Mouse (Mus musculus) myocyte (in vitro differentiated cells): ENCODE results near the gene Tnnt3.

Source experiments
- E2F4 ChIP-seq: IDR thresholded peaks from one replicate; pipeline ENCODE4 v1.6.1; 2011; ENCODE audit warnings: mild to moderate bottlenecking, control low read depth, moderate library complexity; ENCODE audit not compliant: insufficient read depth
- MAX ChIP-seq: IDR thresholded peaks from one replicate; pipeline ENCODE4 v1.6.1; 2011; ENCODE audit warnings: low read depth, mild to moderate bottlenecking, control low read depth
- POLR2A ChIP-seq: IDR thresholded peaks from one replicate; pipeline ENCODE4 v1.6.1; 2011; ENCODE audit warnings: low read depth, mild to moderate bottlenecking, control low read depth, moderate library complexity; ENCODE audit not compliant: insufficient read length
- POLR2AphosphoS2 ChIP-seq: IDR thresholded peaks from one replicate; pipeline ENCODE4 v1.6.1; 2011; ENCODE audit warnings: low read depth, control low read depth; ENCODE audit not compliant: insufficient read length
- REST ChIP-seq: IDR thresholded peaks from one replicate; pipeline ENCODE4 v1.6.1; 2011; ENCODE audit warnings: mild to moderate bottlenecking, control low read depth, moderate library complexity; ENCODE audit not compliant: insufficient read depth, insufficient read length
- SRF ChIP-seq: IDR thresholded peaks from one replicate; pipeline ENCODE4 v1.6.1; 2011; ENCODE audit warnings: low read depth; ENCODE audit not compliant: control insufficient read depth, insufficient read length
- TCF12 ChIP-seq: IDR thresholded peaks from one replicate; pipeline ENCODE4 v1.6.1; 2011; ENCODE audit warnings: mild to moderate bottlenecking, control low read depth; ENCODE audit not compliant: poor library complexity, insufficient read depth, severe bottlenecking
- TCF3 ChIP-seq: IDR thresholded peaks from one replicate; pipeline ENCODE4 v1.6.1; 2011; ENCODE audit warnings: low read depth, control low read depth; ENCODE audit not compliant: insufficient read length
- USF1 ChIP-seq: IDR thresholded peaks from one replicate; pipeline ENCODE4 v1.6.1; 2011; ENCODE audit warnings: low read depth, mild to moderate bottlenecking, control low read depth, moderate library complexity

- TF ChIP-seq POLR2A (peak; percentile 48), TCF12 (no peak), SRF (no peak), E2F4 (no peak), MAX (no peak), REST (no peak), POLR2AphosphoS2 (peak; percentile 65), TCF3 (no peak), USF1 (no peak)
These were observed 27.7 kb upstream of the Tnnt3 start for GRCm38 (mm10) chr7:142470808-142471413.
